Mouse (Mus musculus) G1E-ER4 (cell line): ENCODE data around the gene Stx1b. TPM values are rescaled to one million over a fixed set of nuclear protein-coding genes. Genes with fewer than 3 reads are reported as not detected.

Source experiments
- GATA1 ChIP-seq: IDR thresholded peaks from one replicate; pipeline ENCODE4 v1.8.0; 2012; ENCODE audit warnings: low read length, inconsistent platforms
- polyA plus RNA-seq: library from polyadenylated mRNA; stranded (reverse); fragments of >175 nt; gene quantifications from 2 replicates; pipeline ENCODE4 v1.2.3, GENCODE M21; 2012

Stx1b gene
- polyA plus RNA-seq, 1 experiment: 0.06 TPM

- TF ChIP-seq GATA1: no peak
These were observed 23.8 kb downstream of the Stx1b start, which contains the start of gene Hsd3b7 for GRCm38 (mm10) chr7:127800435-127801009. Gene Hsd3b7, plus strand, starts transcription at chr7:127800604.

GRCm38 (mm10) chr7:127799738-127800137 lies 24.6 kb downstream of the Stx1b start:
- TF ChIP-seq GATA1: no peak

GRCm38 (mm10) chr7:127799211-127799610 lies 25.1 kb downstream of the Stx1b start:
- TF ChIP-seq GATA1: no peak

- no peak for TF ChIP-seq GATA1
These were observed 25.8 kb downstream of the Stx1b start for GRCm38 (mm10) chr7:127798591-127798990.

- no peak for TF ChIP-seq GATA1
These were observed 27.1 kb downstream of the Stx1b start for GRCm38 (mm10) chr7:127797076-127797845.

GRCm38 (mm10) chr7:127785308-127785707 lies 39.0 kb downstream of the Stx1b start, which contains the start of gene Gm49388:
Gene Gm49388, plus strand, starts transcription at chr7:127785608.
- no peak for TF ChIP-seq GATA1

GRCm38 (mm10) chr7:127778350-127778749 lies 46.0 kb downstream of the Stx1b start:
- no peak for TF ChIP-seq GATA1

GRCm38 (mm10) chr7:127777474-127778266 lies 46.7 kb downstream of the Stx1b start:
- no peak for TF ChIP-seq GATA1

- TF ChIP-seq GATA1: no peak
These were observed 47.4 kb downstream of the Stx1b start for GRCm38 (mm10) chr7:127776878-127777473.

- TF ChIP-seq GATA1: no peak
These were observed 47.9 kb downstream of the Stx1b start, which contains the start of gene Setd1a for GRCm38 (mm10) chr7:127776426-127776825. Gene Setd1a, plus strand, starts transcription at chr7:127776670.

- no peak for TF ChIP-seq GATA1
These were observed 50.5 kb downstream of the Stx1b start for GRCm38 (mm10) chr7:127773664-127774384.

- no peak for TF ChIP-seq GATA1
These were observed 51.8 kb downstream of the Stx1b start for GRCm38 (mm10) chr7:127772557-127772956.

- TF ChIP-seq GATA1: no peak
These were observed 52.3 kb downstream of the Stx1b start for GRCm38 (mm10) chr7:127772080-127772479.

- TF ChIP-seq GATA1: no peak
These were observed 53.1 kb downstream of the Stx1b start for GRCm38 (mm10) chr7:127771262-127771661.

- TF ChIP-seq GATA1: no peak
These were observed 54.1 kb downstream of the Stx1b start for GRCm38 (mm10) chr7:127770039-127770905.
